Mouse (Mus musculus) cerebellum, postnatal 14 days (tissue): ENCODE results near the gene Gm21977.
"Not testable (repeated sequence)": the region's sequence is repeated elsewhere in the genome, so short reads cannot be mapped to it uniquely, and the experiment has no call there.

Source experiments
- DNase-seq, 2 experiments: peaks; one replicate each; pipeline ENCODE4 v3.0.0; 2021; ENCODE audit warnings: mixed read lengths in 2 of 2

Gene Gm21977

DNA sequence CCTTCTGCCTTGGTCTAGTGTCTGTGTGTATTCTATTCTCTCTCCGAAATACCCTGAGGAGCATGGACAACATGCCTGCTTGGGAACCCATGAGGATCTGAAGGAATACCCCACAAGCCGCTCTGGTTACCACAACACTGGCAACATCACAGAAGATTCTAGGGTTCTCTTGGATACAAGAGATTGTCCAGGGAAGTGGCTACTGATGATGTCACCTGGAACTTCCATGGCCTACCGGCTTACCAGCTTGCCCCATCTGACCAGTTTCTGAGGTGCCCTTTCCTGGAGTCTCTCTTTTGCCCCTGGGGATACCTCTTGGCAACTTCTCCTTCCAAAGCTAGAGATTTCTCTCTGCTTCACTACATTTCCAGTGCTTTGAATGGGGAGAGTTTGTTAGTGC is at the start of gene Gm21977:
Gene Gm21977, minus strand, starts transcription at position 101 of the 400 bp plus-strand sequence.
- not testable (repeated sequence) for DNase-seq
